Mouse (Mus musculus) heart, embryonic 16.5 days (tissue): ENCODE results near the gene Xlr3c. TPM values are rescaled to one million over a fixed set of nuclear protein-coding genes. Genes with fewer than 3 reads are reported as not detected.
"Not testable (repeated sequence)": the region's sequence is repeated elsewhere in the genome, so short reads cannot be mapped to it uniquely, and the experiment has no call there.

Experiments used
- ATAC-seq: fragments of 200-750 bp; cut with Nextera tagmentation; replicated peaks from 2 replicates; pipeline ENCODE4 v1.8.0; 2017; ENCODE audit warnings: moderate number of reproducible peaks; ENCODE audit not compliant: insufficient read depth, low FRiP score; ENCODE audit errors: extremely low read depth
- H3K27ac ChIP-seq: fragments of 300-500 bp; sonication (generic); 2 replicates; pipeline ENCODE4 v1.5.1; 2014; ENCODE audit warnings: mild to moderate bottlenecking, low read length, control low read depth, moderate library complexity
- H3K27me3 ChIP-seq: fragments of 300-500 bp; sonication (generic); 2 replicates; pipeline ENCODE4 v1.6.1; 2014; ENCODE audit warnings: low read length, mixed read lengths; ENCODE audit not compliant: control insufficient read depth, insufficient read depth
- H3K36me3 ChIP-seq: fragments of 300-500 bp; sonication (generic); 2 replicates; pipeline ENCODE4 v1.6.1; 2014; ENCODE audit not compliant: control insufficient read depth, insufficient read depth
- H3K4me1 ChIP-seq: fragments of 300-500 bp; sonication (generic); 2 replicates; pipeline ENCODE4 v1.6.1; 2014; ENCODE audit warnings: low read length, mixed read lengths; ENCODE audit not compliant: control insufficient read depth, insufficient read depth
- H3K4me2 ChIP-seq: fragments of 300-500 bp; sonication (generic); 2 replicates; pipeline ENCODE4 v1.6.1; 2014; ENCODE audit warnings: low read depth, mild to moderate bottlenecking, control low read depth, low read length
- H3K4me3 ChIP-seq: fragments of 300-500 bp; sonication (generic); 2 replicates; pipeline ENCODE4 v1.5.1; 2014; ENCODE audit warnings: mild to moderate bottlenecking, control low read depth, low read length
- H3K9ac ChIP-seq: fragments of 300-500 bp; sonication (generic); 2 replicates; pipeline ENCODE4 v1.6.1; 2014; ENCODE audit warnings: low read length, control low read depth
- H3K9me3 ChIP-seq: fragments of 300-500 bp; sonication (generic); replicated peaks from 2 replicates; pipeline ENCODE4 v1.6.1; 2016; ENCODE audit warnings: low read length; ENCODE audit not compliant: control insufficient read depth
- WGBS: fragments of 180-500 bp; shearing (Covaris S2); extraction: QIAGEN DNeasy Blood & Tissue Kit; methylation state at CpG from one replicate; pipeline ENCODE4 v1.1.7; 2014; 5-methylcytosine and 5-hydroxymethylcytosine counted together
- polyA plus RNA-seq: library from polyadenylated mRNA; unstranded; fragments of >200 nt; fragmentation: Nextera tagmentation; extraction: Ambion mirVana; gene quantifications from 2 replicates; pipeline ENCODE4 v1.2.1, GENCODE M21; 2015

Gene Xlr3c
- polyA plus RNA-seq, 1 experiment from 2014 or later: not detected

DNA sequence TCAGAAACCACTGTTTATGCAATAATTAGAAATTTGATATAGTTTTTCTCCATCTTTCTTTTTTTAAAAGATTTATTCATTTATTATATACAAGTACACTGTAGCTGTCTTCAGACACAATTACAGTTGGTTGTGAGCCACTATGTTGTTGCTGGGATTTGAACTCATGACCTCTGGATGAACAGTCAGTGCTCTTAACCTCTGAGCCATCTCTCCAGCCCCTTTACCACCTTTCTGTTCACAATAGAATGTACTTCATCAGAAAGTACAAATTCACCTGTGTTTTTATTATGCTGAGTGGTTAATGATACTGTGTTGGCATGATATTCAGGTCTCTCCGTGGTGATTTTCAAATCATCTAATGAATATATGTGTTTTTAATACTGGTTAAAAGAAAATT, 39.8 kb downstream of the Xlr3c start:
- 41% methylated on average over 1 of the region's 1 CpGs for WGBS
- H3K27me3 ChIP-seq: no peaks in the 10 kb centered on the region
- no peak overlapping the region for H3K9ac ChIP-seq
- H3K27ac ChIP-seq: no peak overlapping the region
- no peaks in the 10 kb centered on the region for H3K36me3 ChIP-seq
- no peaks in the 10 kb centered on the region for H3K9me3 ChIP-seq
- H3K4me3 ChIP-seq: no peak overlapping the region
- H3K4me1 ChIP-seq: peaks cover 5% of the 10 kb centered on the region; the same call in 1 of the 2 replicates
- no peak for ATAC-seq
- H3K4me2 ChIP-seq: no peak overlapping the region

DNA sequence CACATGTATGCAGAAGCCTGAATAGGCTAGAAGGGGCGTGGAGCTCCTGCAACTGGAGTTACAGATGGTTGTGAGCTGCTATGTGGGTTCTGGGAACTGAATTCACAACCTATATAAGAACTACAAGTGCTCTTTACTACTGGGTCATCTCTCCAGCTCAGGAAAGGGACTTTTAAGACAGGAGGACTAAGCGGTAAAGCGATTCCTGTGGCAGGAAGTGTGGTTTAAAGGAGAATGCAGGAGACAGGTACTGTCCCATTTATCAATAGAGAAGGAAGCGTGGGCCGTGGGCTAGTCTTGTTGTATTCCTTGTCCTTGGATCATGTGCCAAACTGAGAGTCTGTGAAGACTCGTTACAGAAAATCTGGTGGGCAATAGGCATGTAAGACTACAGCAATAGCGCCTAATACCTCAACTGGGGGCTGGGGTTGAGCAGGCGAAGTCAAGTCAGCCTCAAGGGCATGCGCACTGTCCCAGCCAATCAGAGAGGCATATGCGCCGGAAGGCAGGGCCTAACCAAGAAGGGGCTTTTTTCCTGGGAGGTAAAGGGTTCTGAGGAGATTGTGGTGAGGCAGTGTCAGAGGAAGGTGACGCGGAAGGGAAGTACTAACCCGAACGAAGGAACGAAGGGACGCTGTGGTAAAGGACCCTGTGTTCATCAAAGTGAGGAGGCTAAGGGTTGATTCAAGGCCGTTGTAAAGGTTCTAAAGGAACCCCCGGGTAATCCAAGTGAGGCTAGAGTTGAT, 51.2 kb downstream of the Xlr3c start, which contains the start of gene Xlr4b:
Xlr4b (plus strand) TSS at position 515 of the 746 bp plus-strand sequence.
- H3K9me3 ChIP-seq, H3K4me2 ChIP-seq, H3K27ac ChIP-seq, H3K27me3 ChIP-seq, H3K4me1 ChIP-seq, H3K36me3 ChIP-seq, H3K9ac ChIP-seq, H3K4me3 ChIP-seq, ATAC-seq: not testable (repeated sequence)
- WGBS: 66% methylated on average over 12 of the region's 19 CpGs

Other genes with a start within 250 kb of the Xlr3c start
- gene Pnma5, start 228.3 kb downstream of the Xlr3c start, polyA plus RNA-seq: not detected in 2 replicates
- not detected in 2 replicates for gene Pnma3, start 200.6 kb downstream of the Xlr3c start, polyA plus RNA-seq
- 2.6 and 4.3 TPM in 2 replicates for gene Xlr4a, start 182.9 kb downstream of the Xlr3c start, polyA plus RNA-seq
- 1.0 and 1.8 TPM in 2 replicates for gene Xlr3a, start 168.3 kb downstream of the Xlr3c start, polyA plus RNA-seq
- gene Gm14685, start 148.3 kb downstream of the Xlr3c start, polyA plus RNA-seq: 0.05 and 0.11 TPM in 2 replicates
- not detected in 2 replicates for gene Xlr5b, start 116.6 kb downstream of the Xlr3c start, polyA plus RNA-seq
- gene DXBay18, start 115.9 kb downstream of the Xlr3c start, polyA plus RNA-seq: not detected in 2 replicates
- gene Spin2d, start 88.4 kb downstream of the Xlr3c start, polyA plus RNA-seq: not detected in 2 replicates
- 6.3 and 6.5 TPM in 2 replicates for gene Xlr3b, start 73.2 kb downstream of the Xlr3c start, polyA plus RNA-seq
- 2.4 and 4.1 TPM in 2 replicates for gene Xlr4b, start 51.1 kb downstream of the Xlr3c start, polyA plus RNA-seq
- gene F8a, start 37.1 kb downstream of the Xlr3c start, polyA plus RNA-seq: 11.8 and 11.9 TPM in 2 replicates
- 0.39 and 1.8 TPM in 2 replicates for gene Xlr4c, start 22.3 kb downstream of the Xlr3c start, polyA plus RNA-seq
- gene Xlr5a, start 27.6 kb upstream of the Xlr3c start, polyA plus RNA-seq: not detected in 2 replicates
- not detected in 2 replicates for gene Xlr5c, start 27.6 kb upstream of the Xlr3c start, polyA plus RNA-seq
- gene Gm45015, start 71.5 kb upstream of the Xlr3c start, polyA plus RNA-seq: not detected in 2 replicates
- gene Zfp275, start 77.2 kb upstream of the Xlr3c start, polyA plus RNA-seq: 8.4 and 10.0 TPM in 2 replicates
- gene Gm18336, start 133.3 kb upstream of the Xlr3c start, polyA plus RNA-seq: not detected in 2 replicates
- not detected in 2 replicates for gene Zfp92, start 145.7 kb upstream of the Xlr3c start, polyA plus RNA-seq
- gene Trex2, start 170.0 kb upstream of the Xlr3c start, polyA plus RNA-seq: not detected in 2 replicates
- 40.2 and 42.3 TPM in 2 replicates for gene Haus7, start 193.7 kb upstream of the Xlr3c start, polyA plus RNA-seq
- 98.9 and 99.9 TPM in 2 replicates for gene Bgn, start 218.2 kb upstream of the Xlr3c start, polyA plus RNA-seq
- 0.14 and 0.22 TPM in 2 replicates for gene Atp2b3, start 237.7 kb upstream of the Xlr3c start, polyA plus RNA-seq